ENCODE assay signal across 8 mouse cellular contexts in genomic region chr1:94469834-94470233, GRCm38 (mm10).
DNase-seq lines count a peak whose midpoint lies in the region; ATAC-seq lines count a peak whose summit lies in the region.
"Not testable (repeated sequence)": the region's sequence is repeated elsewhere in the genome, so short reads cannot be mapped to it uniquely, and the experiment has no call there.

No protein-coding gene starts in this region.

- H3K27ac ChIP-seq in intestine, embryonic 14.5 days (ENCODE audit: low read depth): not testable (repeated sequence)

- 95% methylated on average over 18 of the region's 18 CpGs for WGBS in intestine, embryonic 14.5 days

- DNase-seq in adrenal gland, postnatal 10 days: peak; percentile 39
- DNase-seq in heart, adult 9 months (ENCODE audit: low spot score in 2 of 2): peak; percentile 47 to 58
- not testable (repeated sequence) for DNase-seq in intestine, embryonic 14.5 days (ENCODE audit: low spot score)
- DNase-seq in layer of hippocampus, postnatal 14 days (ENCODE audit: low spot score in 2 of 2): peak; percentile 9 to 36
- peak; percentile 59 for DNase-seq in lung, adult 18-20 months
- DNase-seq in natural killer cell, adult 2 months (ENCODE audit: low spot score in 2 of 2): peak; percentile 33 to 34
- peak; percentile 6 for DNase-seq in thymus, postnatal 14 days

- not testable (repeated sequence) for H3K4me2 ChIP-seq in intestine, embryonic 14.5 days (ENCODE audit: low read length)

- H3K9ac ChIP-seq in intestine, embryonic 14.5 days (ENCODE audit: low read length): not testable (repeated sequence)

- not testable (repeated sequence) for H3K4me1 ChIP-seq in intestine, embryonic 14.5 days (replicated peaks; ENCODE audit: control insufficient read depth, insufficient read depth, low read length)

- H3K36me3 ChIP-seq in intestine, embryonic 14.5 days (ENCODE audit: control insufficient read depth, insufficient read depth, low read length): not testable (repeated sequence)

- H3K9me3 ChIP-seq in intestine, embryonic 14.5 days (ENCODE audit: control insufficient read depth, low read length): not testable (repeated sequence)

- H3K27me3 ChIP-seq in intestine, embryonic 14.5 days (replicated peaks; ENCODE audit: control insufficient read depth, insufficient read depth, low read length): not testable (repeated sequence)

- H3K4me3 ChIP-seq in intestine, embryonic 14.5 days (ENCODE audit: low read depth, low read length): not testable (repeated sequence)

- ATAC-seq in erythroblast, adult 5-6 weeks (replicated peaks; ENCODE audit: low FRiP score, poor library complexity, severe bottlenecking): peak; percentile 100
- ATAC-seq in intestine, embryonic 14.5 days (replicated peaks; ENCODE audit: low FRiP score, low TSS enrichment, low read depth): peak; percentile 88; the same call in 1 of the 2 replicates
